Mouse (Mus musculus): ENCODE measurements around the gene Cep131.

Gene Cep131

DNA sequence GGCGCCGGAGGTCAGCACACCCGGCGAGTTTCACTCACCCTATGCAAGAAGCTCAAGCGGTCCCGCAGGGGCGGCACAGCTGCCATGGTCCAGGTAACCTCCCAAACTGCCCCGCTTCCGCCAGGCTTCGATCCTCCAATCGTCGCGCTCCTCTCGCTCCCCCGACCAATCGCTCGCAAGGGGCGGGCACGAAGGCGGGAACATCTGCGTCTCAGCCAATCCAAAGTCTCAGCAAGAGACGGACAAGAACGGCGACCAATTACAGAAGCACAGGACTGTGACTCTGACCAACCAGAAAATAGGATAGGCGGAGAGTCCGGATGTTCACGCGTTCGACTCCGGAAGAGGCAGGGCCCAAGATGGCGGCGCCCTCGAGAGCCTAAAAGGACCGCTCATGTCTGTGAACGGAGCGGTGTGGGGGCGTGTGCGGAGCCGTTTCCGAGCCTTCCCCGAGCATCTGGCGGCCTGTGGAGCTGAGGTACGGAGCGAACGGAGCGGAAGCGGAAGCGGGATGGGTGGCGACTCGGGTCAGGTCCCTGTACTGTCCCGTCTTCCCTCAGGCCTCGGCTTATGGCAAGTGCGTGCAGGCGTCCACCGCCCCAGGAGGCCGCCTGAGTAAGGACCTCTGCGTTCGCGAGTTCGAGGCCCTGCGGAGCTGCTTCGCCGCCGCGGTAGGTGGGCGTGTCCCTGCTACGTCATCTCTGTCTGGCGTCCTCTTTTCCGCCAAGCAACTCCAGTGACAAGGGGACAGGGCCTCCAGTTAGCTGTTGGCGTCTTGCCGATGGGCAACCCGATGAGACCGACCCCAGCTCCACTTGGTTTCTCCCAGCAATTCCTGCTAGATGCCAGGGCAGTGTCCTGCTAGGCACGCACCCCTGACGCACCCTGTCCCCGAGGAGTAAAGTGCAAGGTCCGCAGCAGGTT lies 12.2 kb upstream of the Cep131 start, which contains the start of the genes Tepsin and Ndufaf8:
Gene Tepsin (minus strand): TSS at position 144 of the 924 bp plus-strand sequence.
Gene Ndufaf8 (plus strand): TSS at position 341 of the 924 bp plus-strand sequence.
- peak; percentile 99 for DNase-seq (ENCODE audit: low read depth, low spot score)

DNA sequence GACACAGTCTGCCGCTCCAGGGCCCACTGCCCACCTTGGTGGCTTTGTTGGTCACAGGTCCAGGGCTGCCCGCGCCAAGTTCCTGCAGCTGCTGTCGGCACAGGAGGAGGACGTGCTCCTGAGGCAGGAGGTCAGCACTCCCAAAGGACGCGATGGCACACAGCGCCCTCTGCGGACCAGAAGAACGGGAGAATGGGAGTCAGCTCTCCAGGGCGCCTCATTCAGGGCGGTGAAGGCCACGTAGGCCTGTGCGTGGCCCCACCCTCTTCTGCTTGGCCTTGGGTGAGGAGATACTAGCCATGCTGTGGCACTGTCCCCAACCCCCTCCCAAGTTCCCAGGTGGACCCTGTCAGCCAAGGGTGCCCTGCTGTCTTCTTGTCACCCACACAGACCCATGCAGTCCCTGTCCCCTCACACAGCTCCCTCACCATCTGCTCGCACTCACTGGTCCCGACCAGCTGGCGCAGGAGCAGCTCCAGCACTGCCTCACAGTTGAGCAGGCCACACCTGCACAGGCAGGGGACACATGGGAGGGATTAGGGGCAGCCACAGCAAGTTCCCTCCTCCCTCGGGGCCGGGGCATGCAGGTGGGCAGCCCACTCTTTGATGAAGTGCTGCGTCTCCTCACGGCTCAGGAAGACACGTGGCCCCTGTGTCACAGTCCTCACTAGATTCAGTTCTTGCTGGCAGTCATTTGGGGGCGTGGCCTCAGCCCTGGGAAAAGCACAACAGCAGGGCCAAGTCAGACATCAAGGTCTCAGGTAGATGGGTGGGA lies 6.4 kb upstream of the Cep131 start:
- DNase-seq (ENCODE audit: low read depth, low spot score), result no peak

DNA sequence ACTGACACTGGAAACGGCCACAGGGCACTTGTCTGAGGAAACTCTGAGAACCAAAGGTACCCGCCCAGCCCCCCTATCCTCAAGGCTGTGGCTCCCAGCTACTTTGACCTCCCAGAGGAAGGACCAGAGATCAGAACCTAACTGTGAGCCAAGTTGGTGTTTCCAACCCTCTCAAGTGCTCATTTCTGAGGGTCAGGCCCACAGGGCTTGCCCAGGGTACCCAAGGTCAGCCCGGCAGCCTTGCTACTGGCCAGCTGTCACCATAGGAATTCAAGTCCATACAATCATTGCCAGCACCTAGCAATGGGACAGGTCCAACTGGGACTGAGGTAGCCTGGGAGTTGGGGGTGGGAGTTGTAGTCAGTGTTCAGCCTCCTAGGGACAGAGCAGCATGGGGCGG lies 4.0 kb upstream of the Cep131 start:
- DNase-seq (ENCODE audit: low read depth, low spot score), result no peak

DNA sequence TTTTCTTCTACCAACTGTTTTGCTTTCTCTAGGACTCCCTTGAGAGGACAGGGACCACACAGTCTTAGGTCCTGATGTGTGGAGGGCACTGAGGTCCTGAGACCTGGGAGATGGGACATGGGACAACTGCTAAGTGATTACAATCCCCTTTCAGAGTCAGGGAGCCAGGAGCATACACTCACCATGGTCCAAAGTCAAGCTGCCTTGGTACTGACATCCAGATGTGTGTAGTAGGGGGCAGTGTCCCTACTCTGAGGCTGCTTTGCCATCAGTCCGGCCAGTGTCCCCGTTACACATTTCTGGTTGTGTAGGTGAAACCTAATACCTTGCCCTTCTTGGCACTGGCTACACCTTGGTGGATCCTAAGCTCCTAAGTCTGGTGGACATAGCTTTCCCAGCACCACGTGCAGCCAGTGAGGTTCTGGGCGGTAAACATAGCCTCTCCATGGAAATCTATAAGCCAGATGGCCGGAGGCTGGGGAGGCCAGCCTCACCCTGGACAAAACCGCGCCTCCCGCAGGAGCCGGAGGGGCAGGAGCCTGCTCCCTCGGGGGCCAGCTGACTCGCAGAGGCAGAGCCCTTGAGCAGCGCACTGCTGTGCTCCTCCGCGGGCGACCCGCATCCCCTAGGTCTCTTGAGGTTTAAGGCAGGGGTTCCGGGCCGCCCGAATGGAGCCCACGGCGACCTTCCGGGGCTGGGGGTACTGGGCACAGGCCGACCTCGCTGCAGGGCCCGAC lies 568 bp downstream of the Cep131 start:
- peak; percentile 59 for DNase-seq (ENCODE audit: low read depth, low spot score)

DNA sequence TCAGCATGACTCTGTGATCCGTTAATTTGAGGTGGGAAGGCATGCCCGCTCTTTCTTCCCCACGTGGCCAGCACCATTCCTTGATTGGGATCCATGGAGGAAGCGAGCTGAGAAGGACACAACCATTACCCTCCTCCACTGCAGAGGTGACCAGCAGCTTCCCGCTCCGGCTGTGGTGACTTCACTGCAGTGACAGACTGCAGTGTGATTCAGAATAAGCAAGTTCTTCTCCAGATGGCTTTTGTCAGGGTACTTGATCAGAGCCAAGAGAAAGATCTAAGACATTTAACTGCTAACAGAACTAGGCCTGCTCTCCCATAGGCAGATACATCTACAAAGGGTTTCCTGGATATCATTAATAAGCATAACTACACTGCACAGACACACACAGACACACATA lies 6.3 kb downstream of the Cep131 start:
- no peak for DNase-seq (ENCODE audit: low read depth, low spot score)

DNA sequence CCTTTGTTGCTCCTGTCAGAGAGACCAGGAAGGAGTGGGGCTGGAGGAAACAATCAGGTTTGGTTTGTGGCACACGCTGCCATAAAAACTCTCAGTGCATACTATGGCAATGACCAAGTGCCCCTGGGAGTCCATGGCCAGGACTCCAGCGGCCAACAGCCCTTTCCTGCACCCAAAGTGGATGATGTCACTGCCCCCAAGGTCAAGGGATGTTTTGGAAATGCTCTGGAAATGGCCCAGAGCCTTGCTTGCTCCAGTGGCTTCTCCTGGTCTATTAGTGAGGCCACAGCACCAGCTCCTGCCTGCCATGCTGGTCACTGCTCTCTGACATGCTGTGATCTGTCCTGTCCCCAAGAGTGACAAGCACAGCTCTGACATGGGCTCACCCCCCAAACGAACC lies 10.4 kb downstream of the Cep131 start:
- no peak for DNase-seq (ENCODE audit: low read depth, low spot score)

DNA sequence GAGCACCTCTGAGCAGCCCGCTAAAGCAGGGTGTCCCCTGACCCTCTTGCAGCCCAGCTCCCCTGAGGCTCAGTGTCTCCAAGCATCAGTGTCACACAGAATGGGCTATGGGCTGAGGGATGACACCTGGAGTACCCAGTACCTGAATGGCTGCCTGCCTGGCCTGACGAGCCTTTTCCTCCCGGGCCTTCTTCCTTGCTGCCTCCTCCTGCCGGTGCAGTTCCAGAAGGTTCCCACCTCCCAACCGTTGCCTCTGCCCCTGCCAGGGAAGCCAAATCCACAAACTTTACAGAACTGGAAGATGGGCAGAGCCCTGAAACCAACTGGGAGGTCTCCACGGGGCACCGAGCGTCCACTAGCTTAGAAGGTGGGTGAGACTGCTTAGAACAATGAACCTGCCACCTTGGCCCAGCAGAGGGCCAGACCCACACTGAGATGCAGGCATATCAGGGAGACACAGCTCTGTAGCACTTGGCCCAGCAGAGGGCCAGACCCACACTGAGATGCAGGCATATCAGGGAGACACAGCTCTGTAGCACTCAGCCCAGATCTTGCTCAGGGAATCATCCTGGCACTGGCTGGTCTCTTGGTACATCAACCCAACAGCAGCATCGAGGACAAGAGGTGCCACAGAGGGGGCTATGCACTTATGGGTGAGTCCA lies 13.5 kb downstream of the Cep131 start:
- DNase-seq (ENCODE audit: low read depth, low spot score), result no peak

DNA sequence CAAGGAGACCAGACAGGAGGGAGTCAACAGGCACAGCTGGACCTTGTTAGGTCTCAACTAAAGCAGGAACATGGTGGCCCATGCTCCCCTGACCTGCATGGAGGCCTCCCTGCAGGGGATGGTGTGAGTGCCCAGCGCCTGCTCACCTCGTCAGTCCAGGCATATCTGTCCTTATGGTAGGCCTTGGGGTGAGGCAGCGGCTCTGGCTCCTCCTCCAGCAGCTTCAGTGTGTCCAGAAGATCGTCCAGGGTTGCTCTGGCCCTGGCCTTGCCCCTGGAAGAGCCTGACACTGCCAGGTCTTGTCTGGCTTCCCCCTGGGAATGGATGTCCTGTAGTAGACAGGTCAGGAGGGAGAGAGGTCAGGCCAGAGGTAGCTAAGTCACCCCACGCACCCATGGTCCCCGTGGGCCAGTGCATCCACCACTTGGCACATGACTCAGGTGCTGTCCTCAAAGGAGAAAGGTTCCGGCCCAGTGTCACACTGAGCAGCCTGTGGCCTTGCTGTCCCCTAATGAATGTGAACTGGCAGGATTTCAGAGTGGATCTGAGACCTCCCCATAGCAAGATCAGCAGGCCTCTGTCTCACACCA lies 14.8 kb downstream of the Cep131 start:
- no peak for DNase-seq (ENCODE audit: low read depth, low spot score)

DNA sequence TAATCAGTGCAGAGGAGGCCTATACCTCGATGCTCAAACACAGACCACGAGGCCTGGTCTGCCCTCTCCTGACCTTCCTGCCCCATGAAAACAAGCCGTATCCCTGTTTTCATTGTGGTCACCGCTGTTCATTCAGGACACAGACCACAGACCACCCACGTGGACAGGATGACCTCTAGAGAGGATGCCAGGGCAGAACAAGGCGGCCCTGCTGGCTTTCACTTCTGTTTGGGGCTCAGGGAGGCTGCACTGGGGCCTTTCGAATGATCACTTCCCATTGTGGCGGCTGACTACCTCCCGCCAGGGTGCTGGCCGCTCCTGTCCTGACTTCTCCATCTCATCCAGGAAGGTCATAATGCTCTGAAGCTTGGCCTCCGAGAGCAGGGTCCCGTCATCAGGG lies 15.6 kb downstream of the Cep131 start:
- DNase-seq (ENCODE audit: low read depth, low spot score), result no peak

DNA sequence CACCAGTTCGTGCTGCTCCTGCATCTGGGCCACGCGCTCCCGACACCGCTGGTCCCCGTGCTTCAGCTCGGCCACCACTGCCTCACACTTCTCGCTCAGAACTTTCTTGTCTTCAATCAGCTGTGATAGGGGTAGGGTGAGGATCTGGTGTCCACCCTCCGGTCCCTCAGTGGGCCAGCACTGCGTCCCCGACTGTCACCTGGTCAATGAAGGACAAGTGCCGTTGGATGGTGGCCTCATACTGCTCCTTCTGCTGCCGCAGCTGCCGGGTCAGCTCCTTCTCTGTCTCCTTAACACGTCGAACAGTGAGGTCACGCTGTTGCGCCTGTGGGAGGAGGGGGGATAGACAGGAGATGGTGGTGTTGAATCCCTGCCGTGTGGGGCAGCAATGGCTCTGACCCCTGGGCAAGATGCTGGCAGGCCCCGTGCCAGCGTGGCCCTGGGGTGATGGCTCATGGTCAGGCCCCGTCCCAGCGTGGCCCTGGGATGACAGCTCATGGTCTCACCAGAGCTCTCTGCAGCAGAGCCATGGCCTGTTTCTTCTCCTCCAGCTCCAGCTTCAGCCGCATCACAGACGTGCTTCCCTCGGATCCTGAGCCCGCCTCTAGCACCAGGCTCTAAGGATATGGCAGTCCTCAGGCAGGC lies 16.2 kb downstream of the Cep131 start:
- no peak for DNase-seq (ENCODE audit: low read depth, low spot score)

DNA sequence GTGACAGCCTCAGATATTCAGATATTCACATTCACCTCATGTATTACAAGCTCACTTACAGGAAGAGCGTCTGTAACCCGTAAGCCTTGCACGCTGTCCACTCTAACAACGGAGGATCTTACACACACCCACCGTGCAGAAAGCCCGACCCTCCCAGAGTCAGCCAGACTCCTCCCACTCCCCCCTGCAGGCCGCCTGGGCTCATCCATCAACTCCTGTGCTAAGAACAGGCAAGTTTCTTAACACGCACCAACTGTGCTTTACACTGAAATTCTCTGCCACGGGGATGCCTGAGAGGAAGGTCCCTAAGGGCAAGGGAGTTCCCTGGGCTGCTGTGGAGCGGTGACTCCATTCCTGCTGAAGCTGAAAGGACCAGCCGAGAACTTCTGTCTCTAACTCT lies 17.4 kb downstream of the Cep131 start:
- peak; percentile 58 for DNase-seq (ENCODE audit: low read depth, low spot score)

DNA sequence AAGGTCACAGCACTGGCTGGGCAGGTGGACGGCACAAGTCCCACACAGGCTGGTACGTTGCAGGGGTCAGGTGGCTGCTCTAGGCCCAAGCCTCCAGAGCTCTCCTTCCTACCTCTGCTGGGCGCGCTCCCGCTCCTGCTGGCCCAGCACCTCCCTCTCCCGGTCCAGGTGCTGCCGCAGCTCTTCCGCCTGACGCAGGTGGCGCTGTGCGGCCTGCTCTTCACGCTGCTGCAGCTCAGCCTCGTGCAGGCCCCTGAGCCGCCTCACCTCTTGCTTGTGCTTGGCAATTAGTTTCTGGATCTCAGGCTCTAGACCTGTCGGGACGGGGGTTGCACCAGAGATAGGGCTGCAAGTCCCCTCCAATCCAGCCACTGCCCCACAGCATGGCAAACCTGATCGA lies 18.8 kb downstream of the Cep131 start:
- no peak for DNase-seq (ENCODE audit: low read depth, low spot score)

DNA sequence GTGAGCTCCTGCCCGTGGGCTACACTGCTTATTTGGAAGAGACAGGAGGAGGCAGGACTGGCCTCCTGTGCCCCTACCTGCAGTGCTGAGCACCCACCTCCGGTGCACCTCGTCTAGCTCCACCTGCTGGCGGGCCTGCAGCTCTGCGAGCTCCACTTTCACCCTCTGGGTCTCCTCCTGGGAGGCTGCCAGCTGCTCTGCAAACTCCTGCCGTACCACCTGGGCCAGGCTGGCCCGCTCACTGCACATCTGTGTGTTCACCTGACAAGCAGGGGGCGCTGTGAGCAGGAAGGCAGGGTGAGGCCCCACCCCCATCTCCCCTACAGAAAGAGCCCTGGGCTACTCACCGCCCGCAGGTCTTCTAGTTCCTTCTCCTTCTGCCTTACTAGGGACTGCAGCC lies 21.3 kb downstream of the Cep131 start:
- DNase-seq (ENCODE audit: low read depth, low spot score), result no peak

DNA sequence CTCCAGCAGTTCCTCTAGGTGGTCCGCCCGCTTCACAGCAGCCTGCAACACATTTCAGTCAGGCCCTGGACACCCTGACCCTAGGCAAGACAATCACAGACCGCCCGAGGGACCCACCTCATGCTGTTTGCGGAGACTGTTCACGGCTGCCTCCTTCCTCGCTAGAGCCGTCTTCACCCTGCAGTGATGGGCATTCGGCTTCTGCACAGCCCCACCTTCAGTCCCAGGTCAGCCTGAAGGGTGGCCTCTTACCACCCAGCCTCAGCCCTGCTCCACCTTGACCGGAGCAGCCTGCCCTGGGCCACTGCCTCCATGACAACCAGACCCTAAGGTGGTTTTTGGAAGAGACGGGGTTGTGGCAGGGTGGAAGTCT lies 22.0 kb downstream of the Cep131 start:
- no peak for DNase-seq (ENCODE audit: low read depth, low spot score)

DNA sequence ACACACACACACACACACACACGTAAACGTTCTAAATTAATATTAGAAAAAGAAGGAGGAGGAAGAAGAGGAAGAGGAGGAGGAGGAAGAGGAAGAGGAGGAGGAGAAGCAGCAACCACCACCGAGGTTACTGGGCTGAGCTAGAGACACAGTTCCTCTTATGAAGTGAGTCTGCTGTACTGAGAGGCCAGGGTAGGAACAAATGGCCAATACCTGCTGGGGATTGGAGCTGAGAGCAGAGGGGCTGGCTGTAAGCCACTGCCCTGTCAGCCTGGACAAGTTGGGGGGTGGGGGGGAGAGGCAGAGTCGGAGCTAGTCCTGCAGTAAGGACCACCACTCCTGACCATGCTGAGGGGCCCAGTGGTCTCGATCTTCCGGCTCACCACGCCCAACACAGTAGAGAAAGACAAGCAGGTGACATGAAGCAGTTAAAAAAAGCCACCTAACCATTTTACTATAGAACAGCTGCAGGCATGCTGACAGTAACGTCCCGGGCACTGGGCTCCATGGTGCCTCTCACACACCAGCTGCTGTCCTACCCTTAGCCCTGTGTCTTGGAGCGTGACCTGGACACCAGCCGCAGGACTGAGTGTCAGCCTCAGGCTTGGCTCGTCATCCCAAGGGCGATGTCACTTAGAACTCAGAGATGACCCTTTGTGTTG lies 22.5 kb downstream of the Cep131 start:
- no peak for DNase-seq (ENCODE audit: low read depth, low spot score)

DNA sequence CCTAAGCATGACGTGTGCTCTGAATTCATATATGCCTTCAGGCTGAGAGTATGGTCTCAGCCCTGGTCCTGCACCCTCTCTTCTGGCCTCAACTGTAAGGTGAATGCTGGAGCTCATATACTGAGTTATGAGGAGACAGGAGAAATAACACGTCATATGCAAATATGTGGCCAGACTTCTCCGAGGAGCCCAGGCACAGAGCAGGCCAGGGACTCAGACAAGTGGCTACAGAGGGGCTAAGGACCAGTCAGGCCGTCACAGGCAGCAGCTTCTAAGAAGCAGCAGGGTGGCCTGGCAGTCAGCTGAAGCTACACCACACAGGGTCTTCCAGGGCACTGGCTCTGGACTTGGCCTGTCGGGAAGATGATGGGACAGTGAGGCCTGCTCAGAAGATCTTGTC lies 23.3 kb downstream of the Cep131 start:
- DNase-seq (ENCODE audit: low read depth, low spot score), result no peak

DNA sequence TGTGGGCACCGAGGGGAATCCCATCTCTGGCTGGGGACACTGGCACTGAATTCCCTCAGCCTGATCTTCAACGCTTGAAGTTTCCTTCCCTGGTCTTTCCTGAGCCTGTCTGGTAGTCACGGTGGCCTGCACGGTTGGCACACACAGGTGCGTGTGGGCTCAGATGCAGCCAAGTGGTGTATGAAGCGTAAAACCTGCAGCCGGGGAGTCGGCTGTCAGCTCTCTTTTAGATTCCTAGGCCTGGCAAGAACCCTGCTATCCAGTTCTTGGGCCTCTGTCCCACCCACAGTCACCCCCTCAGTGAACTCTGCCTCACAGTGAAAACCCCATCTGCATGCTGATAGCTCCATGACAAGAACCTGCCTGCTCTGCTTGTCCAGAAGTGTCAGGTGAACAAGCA lies 26.0 kb downstream of the Cep131 start:
- DNase-seq (ENCODE audit: low read depth, low spot score), result no peak

DNA sequence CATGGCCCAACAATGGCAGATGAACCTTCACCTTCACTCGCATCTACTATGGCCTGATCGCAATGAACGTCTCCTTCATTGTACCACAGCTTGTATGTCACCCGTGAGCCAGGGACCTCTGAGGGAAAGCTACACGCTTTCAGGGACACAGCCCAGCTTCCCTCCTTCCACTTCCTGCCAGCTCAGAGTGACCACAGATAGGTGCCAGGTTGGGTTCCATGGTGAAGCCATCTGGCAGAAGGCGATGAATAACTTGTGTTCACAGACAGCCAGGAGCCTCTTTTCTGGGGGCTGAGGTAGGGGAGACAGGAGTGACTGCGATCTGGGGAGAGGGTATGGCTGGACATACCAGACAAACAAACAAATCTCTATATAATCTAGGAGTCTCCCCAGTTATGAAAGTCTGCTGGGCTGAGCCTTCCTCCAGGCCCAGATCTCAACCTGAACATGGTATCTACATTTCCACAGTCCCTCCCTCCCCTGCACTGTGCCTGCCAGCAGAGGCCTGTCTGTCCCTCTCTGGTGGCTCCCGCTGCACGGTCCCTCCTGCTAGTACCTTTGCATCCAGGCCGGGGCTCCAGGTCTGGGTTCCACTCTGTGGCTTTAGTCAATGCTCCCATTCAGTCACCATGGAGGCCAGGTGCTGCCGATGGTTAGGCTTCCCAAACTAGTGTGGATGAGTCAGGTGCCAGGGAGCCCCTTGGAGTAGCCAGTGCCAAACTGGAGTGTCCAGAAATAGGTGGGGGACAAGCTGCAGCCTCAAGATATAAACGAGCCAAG lies 30.5 kb downstream of the Cep131 start:
- DNase-seq (ENCODE audit: low read depth, low spot score), result no peak

DNA sequence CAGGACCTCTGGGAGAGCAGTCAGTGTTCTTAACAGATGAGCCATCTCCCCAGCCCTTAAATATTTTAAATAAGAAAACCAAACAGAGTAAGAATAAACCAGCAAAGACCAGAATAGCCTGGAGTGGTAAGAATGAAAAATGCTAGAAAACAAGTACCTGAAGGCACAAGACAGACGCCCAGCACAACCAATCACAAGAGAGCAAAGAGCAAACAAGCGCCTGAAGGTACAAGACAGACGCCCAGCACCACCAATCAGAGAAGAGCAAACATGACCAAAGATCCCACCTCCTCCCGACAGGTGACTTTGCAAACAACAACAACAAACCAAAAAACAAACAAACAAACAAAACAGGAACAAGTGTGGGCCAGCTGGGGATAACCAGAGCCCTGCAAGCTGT lies 32.8 kb downstream of the Cep131 start:
- DNase-seq (ENCODE audit: low read depth, low spot score), result no peak
